Mouse (Mus musculus) hindbrain, embryonic 15.5 days (tissue): ENCODE measurements around the gene Cyb5rl. TPM values are rescaled to one million over a fixed set of nuclear protein-coding genes. Genes with fewer than 3 reads are reported as not detected.
A peak's percentile ranks its signal among the peaks of the same experiment; 100 is the strongest.

Source experiments
- ATAC-seq: fragments of 200-750 bp; cut with Nextera tagmentation; 2 replicates; pipeline ENCODE4 v1.8.0; 2017; ENCODE audit warnings: low read depth, moderate number of reproducible peaks, moderate TSS enrichment; ENCODE audit not compliant: low FRiP score
- H3K27ac ChIP-seq: fragments of 300-500 bp; sonication (generic); replicated peaks from 2 replicates; pipeline ENCODE4 v1.5.1; 2015; ENCODE audit warnings: mild to moderate bottlenecking, inconsistent platforms
- H3K27me3 ChIP-seq: fragments of 300-500 bp; sonication (generic); 2 replicates; pipeline ENCODE4 v1.6.1; 2015; ENCODE audit warnings: control low read depth, inconsistent platforms
- H3K36me3 ChIP-seq: fragments of 300-500 bp; sonication (generic); 2 replicates; pipeline ENCODE4 v1.6.1; 2015; ENCODE audit warnings: control low read depth, inconsistent platforms
- H3K4me1 ChIP-seq: fragments of 300-500 bp; sonication (generic); replicated peaks from 2 replicates; pipeline ENCODE4 v1.6.1; 2015; ENCODE audit warnings: control low read depth, inconsistent platforms
- H3K4me2 ChIP-seq: fragments of 300-500 bp; sonication (generic); 2 replicates; pipeline ENCODE4 v1.6.1; 2015; ENCODE audit warnings: moderate library complexity, mild to moderate bottlenecking, inconsistent platforms
- H3K4me3 ChIP-seq: fragments of 300-500 bp; sonication (generic); 2 replicates; pipeline ENCODE4 v1.5.1; 2015; ENCODE audit warnings: mild to moderate bottlenecking, inconsistent platforms
- H3K9ac ChIP-seq: fragments of 300-500 bp; sonication (generic); 2 replicates; pipeline ENCODE4 v1.6.1; 2015; ENCODE audit warnings: inconsistent platforms
- H3K9me3 ChIP-seq: fragments of 300-500 bp; sonication (generic); 2 replicates; pipeline ENCODE4 v1.6.1; 2016; ENCODE audit warnings: control low read depth, inconsistent platforms
- WGBS: fragments of 180-500 bp; shearing (Covaris S2); methylation state at CpG from one replicate; pipeline ENCODE4 v1.1.7; 2015; 5-methylcytosine and 5-hydroxymethylcytosine counted together
- polyA plus RNA-seq: library from polyadenylated mRNA; unstranded; fragments of >200 nt; fragmentation: Nextera tagmentation; extraction: Ambion mirVana; gene quantifications from 2 replicates; pipeline ENCODE4 v1.2.1, GENCODE M21; 2015

The Cyb5rl gene
- polyA plus RNA-seq, 1 experiment from 2014 or later, result 3.6 TPM

GRCm38 (mm10) chr4:107039270-107039669 is 27.5 kb upstream of the Cyb5rl start:
- Histone ChIP-seq H3K9ac (no peak overlapping the region), H3K36me3 (peaks cover 39% of the 10 kb centered on the region), H3K4me3 (no peak overlapping the region), H3K4me2 (no peak overlapping the region), H3K9me3 (no peaks in the 10 kb centered on the region), H3K27ac (peak overlapping the region; percentile 72), H3K27me3 (no peaks in the 10 kb centered on the region), H3K4me1 (peaks cover 12% of the 10 kb centered on the region)
- WGBS, result 35% methylated on average over 8 of the region's 8 CpGs
- ATAC-seq, result peak; percentile 74

GRCm38 (mm10) chr4:107042304-107042703 is 24.5 kb upstream of the Cyb5rl start:
- Histone ChIP-seq H3K27me3 (no peaks in the 10 kb centered on the region), H3K9ac (no peak overlapping the region), H3K4me2 (no peak overlapping the region), H3K9me3 (no peaks in the 10 kb centered on the region), H3K4me1 (peaks cover 12% of the 10 kb centered on the region), H3K4me3 (no peak overlapping the region), H3K36me3 (peaks cover 51% of the 10 kb centered on the region), H3K27ac (no peak overlapping the region)
- no peak for ATAC-seq
- 97% methylated on average over 6 of the region's 6 CpGs for WGBS

GRCm38 (mm10) chr4:107045188-107045587 is 21.6 kb upstream of the Cyb5rl start:
- Histone ChIP-seq H3K27ac (no peak overlapping the region), H3K4me2 (no peak overlapping the region), H3K36me3 (peaks cover 37% of the 10 kb centered on the region), H3K9me3 (no peaks in the 10 kb centered on the region), H3K4me1 (no peaks in the 10 kb centered on the region), H3K9ac (no peak overlapping the region), H3K4me3 (no peak overlapping the region), H3K27me3 (no peaks in the 10 kb centered on the region)
- no peak for ATAC-seq
- 95% methylated on average over 13 of the region's 13 CpGs for WGBS

GRCm38 (mm10) chr4:107047806-107048205 is 19.0 kb upstream of the Cyb5rl start:
- Histone ChIP-seq H3K9me3 (no peaks in the 10 kb centered on the region), H3K27ac (no peak overlapping the region), H3K4me1 (no peaks in the 10 kb centered on the region), H3K4me2 (no peak overlapping the region), H3K27me3 (no peaks in the 10 kb centered on the region), H3K4me3 (no peak overlapping the region), H3K9ac (no peak overlapping the region), H3K36me3 (peaks cover 25% of the 10 kb centered on the region)
- WGBS, result 86% methylated on average over 5 of the region's 5 CpGs
- ATAC-seq, result no peak

- Histone ChIP-seq H3K4me3 (no peak overlapping the region), H3K9ac (no peak overlapping the region), H3K27ac (no peak overlapping the region), H3K4me1 (no peaks in the 10 kb centered on the region), H3K27me3 (no peaks in the 10 kb centered on the region), H3K4me2 (no peak overlapping the region), H3K36me3 (peaks cover 22% of the 10 kb centered on the region), H3K9me3 (no peaks in the 10 kb centered on the region)
- WGBS, result 76% methylated on average over 11 of the region's 11 CpGs
- ATAC-seq, result peak; percentile 63
Observed at GRCm38 (mm10) chr4:107048568-107049162, 18.1 kb upstream of the Cyb5rl start.

GRCm38 (mm10) chr4:107051889-107052288 is 14.9 kb upstream of the Cyb5rl start:
- no peak for ATAC-seq
- no peak overlapping the region for H3K4me3 ChIP-seq
- no peak overlapping the region for H3K9ac ChIP-seq
- H3K4me1 ChIP-seq, result no peaks in the 10 kb centered on the region
- peaks cover 4% of the 10 kb centered on the region for H3K36me3 ChIP-seq
- no peaks in the 10 kb centered on the region for H3K27me3 ChIP-seq
- WGBS, result 71% methylated on average over 3 of the region's 4 CpGs
- no peak overlapping the region for H3K27ac ChIP-seq
- H3K4me2 ChIP-seq, result no peak overlapping the region
- no peaks in the 10 kb centered on the region for H3K9me3 ChIP-seq

- WGBS, result 56% methylated on average over 5 of the region's 5 CpGs
- H3K4me2 ChIP-seq, result no peak overlapping the region
- no peaks in the 10 kb centered on the region for H3K4me1 ChIP-seq
- H3K27ac ChIP-seq, result no peak overlapping the region
- H3K9me3 ChIP-seq, result no peaks in the 10 kb centered on the region
- H3K4me3 ChIP-seq, result no peak overlapping the region
- 0 out of 2 replicates have a peak, but pooled peaks have one; percentile 6 for ATAC-seq
- H3K27me3 ChIP-seq, result no peaks in the 10 kb centered on the region
- H3K9ac ChIP-seq, result no peak overlapping the region
- H3K36me3 ChIP-seq, result no peaks in the 10 kb centered on the region; the same call in 1 of the 2 replicates
Observed at GRCm38 (mm10) chr4:107052962-107053553, 13.7 kb upstream of the Cyb5rl start.

GRCm38 (mm10) chr4:107056088-107056487 is 10.7 kb upstream of the Cyb5rl start:
- Histone ChIP-seq H3K9ac (no peak overlapping the region), H3K4me1 (no peaks in the 10 kb centered on the region), H3K4me2 (no peak overlapping the region), H3K4me3 (no peak overlapping the region), H3K27ac (no peak overlapping the region), H3K36me3 (peaks cover 19% of the 10 kb centered on the region), H3K9me3 (no peaks in the 10 kb centered on the region), H3K27me3 (no peaks in the 10 kb centered on the region)
- WGBS, result 82% methylated on average over 3 of the region's 3 CpGs
- ATAC-seq, result no peak

GRCm38 (mm10) chr4:107058346-107058745 is 8.4 kb upstream of the Cyb5rl start:
- no peak overlapping the region for H3K9ac ChIP-seq
- ATAC-seq, result no peak
- no peaks in the 10 kb centered on the region for H3K4me1 ChIP-seq
- H3K27ac ChIP-seq, result no peak overlapping the region
- H3K9me3 ChIP-seq, result no peaks in the 10 kb centered on the region
- no peak overlapping the region for H3K4me2 ChIP-seq
- H3K27me3 ChIP-seq, result no peaks in the 10 kb centered on the region
- peaks cover 32% of the 10 kb centered on the region for H3K36me3 ChIP-seq
- WGBS, result 92% methylated on average over 5 of the region's 5 CpGs
- no peak overlapping the region for H3K4me3 ChIP-seq

- H3K4me3 ChIP-seq, result no peak overlapping the region
- no peaks in the 10 kb centered on the region for H3K27me3 ChIP-seq
- no peak for ATAC-seq
- no peak overlapping the region for H3K4me2 ChIP-seq
- H3K27ac ChIP-seq, result no peak overlapping the region
- 88% methylated on average over 6 of the region's 6 CpGs for WGBS
- H3K36me3 ChIP-seq, result peaks cover 37% of the 10 kb centered on the region
- H3K9ac ChIP-seq, result no peak overlapping the region
- no peaks in the 10 kb centered on the region for H3K9me3 ChIP-seq
- H3K4me1 ChIP-seq, result no peaks in the 10 kb centered on the region
Observed at GRCm38 (mm10) chr4:107058781-107059180, 8.0 kb upstream of the Cyb5rl start.

GRCm38 (mm10) chr4:107061560-107061959 is 5.2 kb upstream of the Cyb5rl start:
- peaks cover 42% of the 10 kb centered on the region for H3K36me3 ChIP-seq
- no peak overlapping the region for H3K4me3 ChIP-seq

GRCm38 (mm10) chr4:107063214-107063613 is 3.6 kb upstream of the Cyb5rl start:
- no peak overlapping the region for H3K4me3 ChIP-seq
- ATAC-seq, result no peak
- H3K9me3 ChIP-seq, result no peaks in the 10 kb centered on the region
- H3K9ac ChIP-seq, result no peak overlapping the region
- peaks cover 18% of the 10 kb centered on the region for H3K4me1 ChIP-seq
- WGBS, result 83% methylated on average over 3 of the region's 3 CpGs
- no peak overlapping the region for H3K4me2 ChIP-seq
- H3K27ac ChIP-seq, result no peak overlapping the region
- peaks cover 42% of the 10 kb centered on the region for H3K36me3 ChIP-seq
- H3K27me3 ChIP-seq, result no peaks in the 10 kb centered on the region

More at GRCm38 (mm10) chr4:107061560-107061959, 5.2 kb upstream of the Cyb5rl start:
- no peaks in the 10 kb centered on the region for H3K27me3 ChIP-seq
- no peak for ATAC-seq
- no peak overlapping the region for H3K4me2 ChIP-seq
- H3K9me3 ChIP-seq, result no peaks in the 10 kb centered on the region
- H3K9ac ChIP-seq, result no peak overlapping the region
- H3K27ac ChIP-seq, result no peak overlapping the region
- 97% methylated on average over 4 of the region's 4 CpGs for WGBS
- peaks cover 10% of the 10 kb centered on the region for H3K4me1 ChIP-seq
